Mouse (Mus musculus) neural tube, embryonic 15.5 days (tissue): ENCODE data around the gene Card10. TPM values are rescaled to one million over a fixed set of nuclear protein-coding genes. Genes with fewer than 3 reads are reported as not detected.

Experiments used
- ATAC-seq: fragments of 200-750 bp; cut with Nextera tagmentation; 2 replicates; pipeline ENCODE4 v1.8.0; 2017; ENCODE audit warnings: mild to moderate bottlenecking, moderate TSS enrichment, moderate library complexity; ENCODE audit not compliant: low FRiP score
- H3K27ac ChIP-seq: fragments of 300-500 bp; sonication (generic); replicated peaks from 2 replicates; pipeline ENCODE4 v1.5.1; 2015; ENCODE audit warnings: mild to moderate bottlenecking, inconsistent platforms
- H3K27me3 ChIP-seq: fragments of 300-500 bp; sonication (generic); replicated peaks from 2 replicates; pipeline ENCODE4 v1.6.1; 2015; ENCODE audit warnings: inconsistent platforms
- H3K36me3 ChIP-seq: fragments of 300-500 bp; sonication (generic); 2 replicates; pipeline ENCODE4 v1.6.1; 2015; ENCODE audit warnings: inconsistent platforms
- H3K4me1 ChIP-seq: fragments of 300-500 bp; sonication (generic); 2 replicates; pipeline ENCODE4 v1.6.1; 2015; ENCODE audit warnings: inconsistent platforms
- H3K4me2 ChIP-seq: fragments of 300-500 bp; sonication (generic); 2 replicates; pipeline ENCODE4 v1.6.1; 2015; ENCODE audit warnings: inconsistent platforms, mild to moderate bottlenecking, moderate library complexity
- H3K4me3 ChIP-seq: fragments of 300-500 bp; sonication (generic); replicated peaks from 2 replicates; pipeline ENCODE4 v1.5.1; 2015; ENCODE audit warnings: mild to moderate bottlenecking, inconsistent platforms
- H3K9ac ChIP-seq: fragments of 300-500 bp; sonication (generic); replicated peaks from 2 replicates; pipeline ENCODE4 v1.6.1; 2015; ENCODE audit warnings: mild to moderate bottlenecking, inconsistent platforms
- H3K9me3 ChIP-seq: fragments of 300-500 bp; sonication (generic); replicated peaks from 2 replicates; pipeline ENCODE4 v1.6.1; 2016; ENCODE audit warnings: inconsistent platforms
- WGBS: fragments of 180-500 bp; shearing (Covaris S2); methylation state at CpG from one replicate; pipeline ENCODE4 v1.1.7; 2015; ENCODE audit warnings: mixed read lengths; 5-methylcytosine and 5-hydroxymethylcytosine counted together
- polyA plus RNA-seq: library from polyadenylated mRNA; unstranded; fragments of >200 nt; fragmentation: Nextera tagmentation; extraction: Ambion mirVana; gene quantifications from 2 replicates; pipeline ENCODE4 v1.2.1, GENCODE M21; 2015

Card10 gene
- polyA plus RNA-seq, 1 experiment from 2014 or later = 1.9 TPM

DNA sequence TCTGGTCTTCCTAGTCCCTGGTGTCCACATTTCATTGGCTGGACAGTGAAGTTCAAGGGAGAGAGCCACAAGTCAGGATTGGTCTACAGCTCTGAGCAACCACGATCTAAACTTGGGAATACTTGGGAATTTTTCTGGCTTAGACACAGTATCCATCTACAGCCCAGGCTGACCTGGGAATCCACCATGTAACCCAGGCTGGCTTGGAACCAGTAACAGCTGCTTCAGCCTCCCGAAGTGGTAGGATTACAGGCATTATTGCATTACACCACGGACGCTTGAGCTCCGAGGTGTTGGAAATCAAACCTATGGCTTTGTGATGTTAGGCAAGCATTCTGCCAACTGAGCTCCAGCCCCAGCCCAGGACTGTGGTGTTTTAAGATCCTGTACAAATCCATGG lies 39.1 kb downstream of the Card10 start:
- H3K27me3 ChIP-seq = no peaks in the 10 kb centered on the region
- ATAC-seq = no peak
- H3K4me3 ChIP-seq = no peak overlapping the region
- H3K9ac ChIP-seq = no peak overlapping the region
- H3K4me2 ChIP-seq = no peak overlapping the region
- 78% methylated on average over 5 of the region's 5 CpGs for WGBS
- H3K4me1 ChIP-seq = peaks cover 12% of the 10 kb centered on the region
- H3K36me3 ChIP-seq = no peaks in the 10 kb centered on the region
- H3K9me3 ChIP-seq = no peaks in the 10 kb centered on the region
- H3K27ac ChIP-seq = no peak overlapping the region

GRCm38 (mm10) chr15:78763210-78763609 lies 39.6 kb downstream of the Card10 start:
- Histone ChIP-seq H3K9ac (no peak overlapping the region), H3K27me3 (no peaks in the 10 kb centered on the region), H3K27ac (no peak overlapping the region), H3K4me2 (no peak overlapping the region), H3K36me3 (no peaks in the 10 kb centered on the region), H3K4me3 (no peak overlapping the region), H3K9me3 (no peaks in the 10 kb centered on the region), H3K4me1 (peaks cover 12% of the 10 kb centered on the region)
- 28% methylated on average over 7 of the region's 10 CpGs for WGBS
- no peak for ATAC-seq

DNA sequence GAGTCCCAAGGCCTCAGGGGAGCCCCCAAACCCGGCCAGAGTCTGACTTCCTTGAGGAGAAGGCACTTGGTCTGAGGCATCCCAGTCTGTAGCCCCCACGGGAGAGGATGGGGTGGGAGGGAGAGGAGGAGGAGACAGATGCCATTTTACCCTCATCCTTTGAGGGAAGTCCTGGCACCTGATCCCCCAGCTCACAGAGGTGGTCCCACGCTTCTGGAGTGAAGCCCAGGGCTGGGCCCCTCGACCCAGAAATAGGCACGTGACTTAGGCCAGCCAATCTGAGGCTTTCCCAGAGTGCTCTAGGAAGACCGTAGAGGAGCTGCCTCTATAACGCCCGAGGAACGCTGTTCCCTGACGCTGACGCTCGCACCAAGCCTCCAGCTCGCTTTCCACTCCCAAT lies 41.7 kb downstream of the Card10 start:
- WGBS = 82% methylated on average over 13 of the region's 13 CpGs
- no peak overlapping the region for H3K9ac ChIP-seq
- H3K27me3 ChIP-seq = no peaks in the 10 kb centered on the region
- H3K4me3 ChIP-seq = no peak overlapping the region
- no peaks in the 10 kb centered on the region for H3K9me3 ChIP-seq
- peaks cover 9% of the 10 kb centered on the region for H3K4me1 ChIP-seq
- no peak overlapping the region for H3K4me2 ChIP-seq
- ATAC-seq = no peak
- no peak overlapping the region for H3K27ac ChIP-seq
- no peaks in the 10 kb centered on the region for H3K36me3 ChIP-seq

DNA sequence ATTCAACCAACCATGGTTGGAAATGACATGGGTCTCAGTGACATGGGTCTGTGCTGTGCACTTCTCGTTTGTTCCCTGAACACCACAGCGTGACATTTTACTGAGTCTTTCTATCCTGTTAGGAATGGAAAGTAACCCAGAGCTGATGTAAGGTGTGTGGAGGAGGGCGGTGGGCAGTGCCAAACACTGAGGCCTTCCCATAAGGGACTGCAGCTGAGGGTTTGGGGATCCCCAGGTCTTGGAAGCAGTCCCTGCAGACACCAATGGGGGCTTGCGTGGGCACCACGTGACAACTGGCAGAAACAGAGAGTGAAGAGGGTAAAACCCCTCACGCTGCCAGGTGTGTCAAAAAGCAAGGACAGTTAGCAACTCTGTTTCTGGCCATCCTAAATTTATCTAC lies 44.7 kb downstream of the Card10 start:
- H3K9me3 ChIP-seq = no peaks in the 10 kb centered on the region
- no peak overlapping the region for H3K27ac ChIP-seq
- H3K27me3 ChIP-seq = no peaks in the 10 kb centered on the region
- peaks cover 8% of the 10 kb centered on the region; the same call in 1 of the 2 replicates for H3K4me1 ChIP-seq
- H3K4me2 ChIP-seq = no peak overlapping the region
- no peak overlapping the region for H3K9ac ChIP-seq
- H3K4me3 ChIP-seq = no peak overlapping the region
- H3K36me3 ChIP-seq = no peaks in the 10 kb centered on the region
- ATAC-seq = no peak
- 92% methylated on average over 6 of the region's 6 CpGs for WGBS

- H3K27ac ChIP-seq = no peak overlapping the region
- H3K9me3 ChIP-seq = no peaks in the 10 kb centered on the region
- no peaks in the 10 kb centered on the region for H3K27me3 ChIP-seq
- H3K4me1 ChIP-seq = peaks cover 8% of the 10 kb centered on the region; the same call in 1 of the 2 replicates
- H3K9ac ChIP-seq = no peak overlapping the region
- no peak for ATAC-seq
- no peaks in the 10 kb centered on the region for H3K36me3 ChIP-seq
- 77% methylated on average over 12 of the region's 12 CpGs for WGBS
- H3K4me2 ChIP-seq = no peak overlapping the region
- H3K4me3 ChIP-seq = no peak overlapping the region
Measured at GRCm38 (mm10) chr15:78755966-78756725, 46.7 kb downstream of the Card10 start.

GRCm38 (mm10) chr15:78755226-78755625 lies 47.6 kb downstream of the Card10 start:
- peaks cover 16% of the 10 kb centered on the region for H3K4me1 ChIP-seq
- H3K4me2 ChIP-seq = no peak overlapping the region
- no peak overlapping the region for H3K9ac ChIP-seq
- H3K36me3 ChIP-seq = no peaks in the 10 kb centered on the region
- no peaks in the 10 kb centered on the region for H3K27me3 ChIP-seq
- no peaks in the 10 kb centered on the region for H3K9me3 ChIP-seq
- H3K4me3 ChIP-seq = no peak overlapping the region
- 75% methylated on average over 3 of the region's 3 CpGs for WGBS
- no peak for ATAC-seq
- H3K27ac ChIP-seq = no peak overlapping the region

DNA sequence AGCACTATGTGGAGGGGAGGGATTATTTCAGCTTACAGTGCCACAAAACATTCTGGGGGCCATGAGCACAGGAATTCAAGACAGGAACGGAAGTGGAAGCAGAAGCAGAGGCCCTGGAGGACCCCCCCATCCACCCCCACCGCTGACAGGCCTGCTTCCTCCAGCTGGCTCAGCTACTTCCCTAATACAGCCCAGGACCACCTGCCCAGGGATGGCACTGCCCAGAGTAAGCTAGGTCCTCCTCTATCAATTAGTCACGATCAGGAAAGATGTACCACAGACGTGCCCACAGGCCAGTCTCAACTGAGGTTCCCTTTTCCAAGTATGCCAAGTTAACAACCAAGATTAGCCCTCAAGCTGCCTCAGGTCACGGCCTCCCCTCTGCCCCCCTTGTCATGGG lies 48.7 kb downstream of the Card10 start:
- WGBS = 72% methylated on average over 5 of the region's 5 CpGs
- Histone ChIP-seq H3K36me3 (no peaks in the 10 kb centered on the region), H3K27ac (no peak overlapping the region)

DNA sequence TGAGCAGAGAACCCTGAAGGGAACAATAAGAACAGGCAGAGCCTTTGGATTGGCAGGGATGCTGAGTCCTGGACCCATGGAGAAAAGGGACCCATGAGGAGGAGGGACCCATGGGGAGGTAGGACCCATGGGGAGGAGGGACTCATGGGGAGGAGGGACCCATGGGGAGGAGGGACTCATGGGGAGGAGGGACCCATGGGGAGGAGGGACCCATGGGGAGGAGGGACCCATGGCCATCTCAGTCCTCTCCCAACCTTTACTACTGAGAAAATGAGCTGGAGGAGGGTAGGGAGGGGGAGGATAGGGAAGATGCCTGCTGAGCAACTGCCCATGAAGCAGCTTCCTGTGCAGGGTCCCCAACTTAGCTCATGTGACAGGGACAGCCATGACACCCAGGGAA lies 49.9 kb downstream of the Card10 start:
- H3K36me3 ChIP-seq = no peaks in the 10 kb centered on the region
- H3K4me1 ChIP-seq = peaks cover 16% of the 10 kb centered on the region
- H3K9ac ChIP-seq = no peak overlapping the region
- ATAC-seq = no peak
- no peak overlapping the region for H3K27ac ChIP-seq
- no peaks in the 10 kb centered on the region for H3K27me3 ChIP-seq
- H3K4me2 ChIP-seq = no peak overlapping the region
- no peak overlapping the region for H3K4me3 ChIP-seq
- no peaks in the 10 kb centered on the region for H3K9me3 ChIP-seq

More for the DNA sequence above, 48.7 kb downstream of the Card10 start:
- no peak overlapping the region for H3K9ac ChIP-seq
- peaks cover 16% of the 10 kb centered on the region for H3K4me1 ChIP-seq
- H3K9me3 ChIP-seq = no peaks in the 10 kb centered on the region
- H3K27me3 ChIP-seq = no peaks in the 10 kb centered on the region
- H3K4me2 ChIP-seq = no peak overlapping the region
- H3K4me3 ChIP-seq = no peak overlapping the region
- no peak for ATAC-seq

GRCm38 (mm10) chr15:78750608-78751350 lies 52.1 kb downstream of the Card10 start:
- ATAC-seq = peak; percentile 39; the same call in 1 of the 2 replicates
- Histone ChIP-seq H3K27ac (peak overlapping the region; percentile 54), H3K27me3 (no peaks in the 10 kb centered on the region), H3K9me3 (no peaks in the 10 kb centered on the region), H3K9ac (no peak overlapping the region), H3K4me3 (no peak overlapping the region), H3K4me1 (peaks cover 16% of the 10 kb centered on the region), H3K4me2 (no peak overlapping the region), H3K36me3 (no peaks in the 10 kb centered on the region)
- WGBS = 37% methylated on average over 6 of the region's 6 CpGs

- Histone ChIP-seq H3K36me3 (no peaks in the 10 kb centered on the region), H3K4me3 (no peak overlapping the region), H3K27me3 (no peaks in the 10 kb centered on the region), H3K27ac (no peak overlapping the region), H3K9me3 (no peaks in the 10 kb centered on the region), H3K4me1 (peaks cover 14% of the 10 kb centered on the region), H3K9ac (no peak overlapping the region), H3K4me2 (no peak overlapping the region)
- WGBS = 56% methylated on average over 5 of the region's 5 CpGs
- no peak for ATAC-seq
Measured at GRCm38 (mm10) chr15:78749855-78750254, 53.0 kb downstream of the Card10 start.

DNA sequence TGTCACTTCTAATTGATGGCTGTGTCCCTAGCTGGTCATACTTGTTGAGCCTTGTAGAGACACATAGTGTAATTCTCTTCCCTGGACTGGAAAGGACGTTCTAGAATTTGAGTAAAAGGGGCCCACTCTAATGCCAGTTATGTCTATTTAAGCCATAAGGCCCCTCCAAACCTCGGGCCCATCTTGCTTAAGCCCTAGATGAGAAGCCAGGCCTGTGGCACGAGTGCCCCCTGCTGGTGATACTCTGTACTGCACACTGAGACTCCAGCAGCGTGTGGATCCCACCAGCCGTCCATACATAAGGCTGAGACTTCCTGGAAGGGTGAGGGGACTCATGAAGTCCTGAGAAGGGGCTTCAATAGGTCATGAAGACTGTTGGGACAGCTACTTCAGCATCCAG lies 58.6 kb downstream of the Card10 start:
- no peak overlapping the region for H3K4me2 ChIP-seq
- no peak overlapping the region for H3K4me3 ChIP-seq
- no peaks in the 10 kb centered on the region for H3K4me1 ChIP-seq
- ATAC-seq = peak; percentile 57; the same call in 1 of the 2 replicates
- H3K27me3 ChIP-seq = no peaks in the 10 kb centered on the region
- no peak overlapping the region for H3K9ac ChIP-seq
- H3K9me3 ChIP-seq = no peaks in the 10 kb centered on the region
- 1% methylated on average over 5 of the region's 5 CpGs for WGBS
- H3K36me3 ChIP-seq = no peaks in the 10 kb centered on the region
- H3K27ac ChIP-seq = no peak overlapping the region

DNA sequence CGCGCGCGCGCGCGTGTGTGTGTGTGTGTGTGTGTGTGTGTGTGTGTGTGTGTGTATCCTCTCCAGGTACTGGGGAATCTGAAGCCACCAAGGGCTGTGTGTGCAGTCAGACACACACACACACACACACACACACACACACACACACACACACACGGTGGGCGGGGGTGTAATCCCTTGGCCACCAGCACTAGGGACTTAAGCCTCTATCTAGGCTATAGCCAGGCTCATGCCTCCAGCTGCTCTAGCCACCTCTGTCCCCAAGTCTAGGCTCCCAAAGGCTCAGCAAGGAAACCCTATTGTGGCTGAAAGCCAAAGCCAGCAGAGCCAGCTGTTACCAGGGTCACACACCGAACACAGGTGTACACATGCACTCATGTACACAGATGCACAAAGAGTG lies 60.0 kb downstream of the Card10 start:
- no peak overlapping the region for H3K4me2 ChIP-seq
- WGBS = 75% methylated on average over 3 of the region's 10 CpGs

More for the DNA sequence above, 60.0 kb downstream of the Card10 start:
- H3K36me3 ChIP-seq = no peaks in the 10 kb centered on the region
- no peak overlapping the region for H3K4me3 ChIP-seq
- H3K27ac ChIP-seq = 0 out of 2 replicates have a peak overlapping the region, but pooled peaks have one; percentile 23
- peaks cover under 1% of the 10 kb centered on the region; the same call in 1 of the 2 replicates for H3K4me1 ChIP-seq
- no peaks in the 10 kb centered on the region for H3K27me3 ChIP-seq
- no peak overlapping the region for H3K9ac ChIP-seq
- H3K9me3 ChIP-seq = no peaks in the 10 kb centered on the region
- no peak for ATAC-seq
